Mouse (Mus musculus): ENCODE data around the gene Cysrt1. TPM values are rescaled to one million over a fixed set of nuclear protein-coding genes. Genes with fewer than 3 reads are reported as not detected.

The Cysrt1 gene
- total RNA-seq, 2 experiments from 2014 or later, result not detected

DNA sequence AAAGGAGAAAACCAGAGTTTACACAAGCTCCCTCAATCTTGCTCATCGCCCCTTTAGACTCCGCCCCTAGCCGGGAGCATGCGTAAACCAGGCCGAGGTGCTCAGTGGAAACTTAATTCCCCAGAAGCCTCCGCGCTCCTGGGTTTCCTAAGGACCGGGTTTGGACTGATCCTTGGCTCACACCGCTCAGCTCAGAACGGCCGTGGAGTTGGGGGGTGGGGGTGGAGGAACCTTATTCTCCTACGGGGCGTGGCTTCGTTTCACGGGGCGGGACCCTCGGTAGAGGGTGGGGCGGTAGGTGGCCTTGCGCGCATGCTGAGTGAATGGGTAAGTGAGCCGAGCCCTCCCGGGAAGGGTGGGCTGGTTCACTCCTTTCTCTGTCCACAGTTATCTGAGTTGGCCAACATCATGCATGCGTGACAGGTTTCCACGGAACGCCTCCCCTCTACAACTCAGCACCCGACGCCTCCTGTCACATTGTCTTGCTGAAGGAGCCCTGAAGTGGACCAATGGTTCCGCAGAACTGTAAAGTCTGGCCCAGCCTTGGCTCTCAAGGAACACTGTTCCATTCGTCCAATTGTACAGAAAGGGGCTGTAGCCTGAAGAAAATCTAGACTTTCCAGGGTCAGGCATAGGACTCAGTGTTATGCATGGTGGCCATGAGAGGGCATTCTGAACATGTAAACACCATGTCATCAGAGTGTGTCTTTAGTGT, 1.4 kb downstream of the Cysrt1 start:
- peak; percentile 80 for DNase-seq
- intact Hi-C loops (cut with DNase I), result no loop called here
- Histone ChIP-seq H3K27ac (peak overlapping the region; percentile 71), H3K4me3 (peak overlapping the region; percentile 65)
- no peak for TF ChIP-seq CTCF (IDR thresholded peaks at IDR 0.05)

DNA sequence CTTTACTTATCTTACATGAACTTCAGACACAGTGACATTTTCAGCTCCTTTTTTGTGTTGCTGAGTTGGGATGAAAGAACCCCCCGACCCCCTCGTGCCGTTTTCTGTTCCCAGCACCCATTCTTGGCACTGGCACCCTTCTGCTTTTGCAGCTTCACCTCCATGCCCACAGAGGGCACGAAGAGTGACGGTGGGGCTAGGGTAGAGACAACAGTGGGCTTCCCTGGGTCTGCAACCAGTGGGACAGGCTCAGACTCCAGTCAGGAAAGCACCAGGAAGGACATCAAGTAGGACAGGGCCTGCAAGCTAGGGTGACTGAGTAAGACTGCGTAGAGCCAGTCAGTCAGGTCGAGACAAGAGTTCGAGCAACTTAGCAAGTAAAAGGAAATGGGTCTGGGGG, 1.9 kb downstream of the Cysrt1 start:
- intact Hi-C loops (cut with DNase I), result no loop called here
- Histone ChIP-seq H3K4me3 (peak overlapping the region; percentile 65), H3K27ac (peak overlapping the region; percentile 71)
- no peak for DNase-seq
- TF ChIP-seq CTCF (IDR thresholded peaks at IDR 0.05), result no peak

- Histone ChIP-seq H3K27ac (no peak overlapping the region), H3K4me3 (no peak overlapping the region)
- intact Hi-C loops (cut with DNase I), result no loop called here
- no peak for DNase-seq
- no peak for TF ChIP-seq CTCF (IDR thresholded peaks at IDR 0.05)
These were observed 2.5 kb downstream of the Cysrt1 start for GRCm38 (mm10) chr2:25239766-25240165.

DNA sequence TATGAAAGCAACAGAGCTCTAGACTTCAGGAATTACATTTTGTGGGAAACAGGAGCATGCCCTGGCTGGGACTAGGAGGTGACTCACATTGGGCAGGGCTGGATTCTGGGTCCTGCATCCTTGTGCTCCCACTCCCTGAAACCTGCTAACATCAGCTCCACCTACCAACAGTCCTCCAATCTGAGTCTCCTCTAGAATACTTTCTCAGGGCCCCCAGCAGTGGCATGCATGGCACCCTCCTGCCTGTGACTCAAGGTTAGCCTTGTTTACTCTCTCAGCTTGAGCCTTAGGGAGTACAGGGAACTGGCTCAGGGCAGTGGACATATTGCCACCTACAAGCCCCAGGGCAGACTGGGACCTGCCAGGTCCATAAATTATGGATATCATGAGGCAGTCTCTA, 4.1 kb downstream of the Cysrt1 start:
- no peak for TF ChIP-seq CTCF (IDR thresholded peaks at IDR 0.05)
- no peak for DNase-seq
- Histone ChIP-seq H3K4me3 (no peak overlapping the region), H3K27ac (no peak overlapping the region)
- intact Hi-C loops (cut with DNase I), result no loop called here

DNA sequence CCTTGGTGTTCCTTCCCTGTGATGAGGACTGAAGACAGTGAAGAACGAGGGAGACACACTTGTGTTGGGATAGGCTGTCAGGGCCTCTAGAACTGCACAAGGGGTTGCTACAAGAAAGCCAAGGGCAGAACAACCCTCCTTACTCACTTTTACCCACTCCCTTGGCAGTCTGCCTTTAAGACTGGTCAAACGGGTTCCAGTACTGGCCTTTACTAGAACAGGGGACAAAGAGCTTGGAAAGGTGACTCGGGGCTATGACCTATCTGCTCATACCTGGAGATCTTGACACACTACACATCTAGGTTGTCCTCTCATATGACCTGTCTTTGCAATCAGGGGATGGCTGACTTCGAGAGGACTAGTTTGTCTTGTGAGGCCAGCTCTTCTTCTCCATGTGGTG, 4.7 kb downstream of the Cysrt1 start:
- no peak for DNase-seq
- Histone ChIP-seq H3K27ac (no peak overlapping the region), H3K4me3 (no peak overlapping the region)
- intact Hi-C loops (cut with DNase I), result no loop called here
- TF ChIP-seq CTCF (IDR thresholded peaks at IDR 0.05), result no peak

DNA sequence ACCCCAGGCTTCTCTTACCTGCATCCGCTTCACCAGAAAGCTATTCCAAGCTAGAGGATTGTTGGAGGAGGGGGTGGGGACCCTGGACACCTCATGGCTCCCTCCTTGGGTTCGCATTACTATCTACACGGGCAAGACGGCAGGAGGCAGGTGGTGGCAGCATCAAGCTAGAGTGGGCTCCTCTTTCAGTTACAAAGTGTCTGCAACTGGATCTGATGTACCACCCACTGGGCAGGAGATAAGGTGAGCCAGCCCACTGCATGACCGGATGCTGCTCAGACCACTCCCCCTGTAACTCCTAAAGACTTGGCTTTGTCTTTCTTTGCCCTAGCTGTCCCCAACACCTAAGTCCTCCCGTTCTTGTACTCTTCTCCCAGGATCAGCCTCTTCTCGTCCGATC, 5.6 kb downstream of the Cysrt1 start, which contains the start of gene Rnf224:
Gene Rnf224, minus strand, starts transcription at position 174 of the 400 bp plus-strand sequence.
- H3K27ac ChIP-seq, result no peak within 1 kb of the TSS
- DNase-seq, result no peak
- H3K4me3 ChIP-seq, result no peak within 1 kb of the TSS
- intact Hi-C loops (cut with DNase I), result no loop called here
- TF ChIP-seq CTCF (IDR thresholded peaks at IDR 0.05), result no peak

GRCm38 (mm10) chr2:25234551-25235220, 7.6 kb downstream of the Cysrt1 start:
- DNase-seq, result no peak
- Histone ChIP-seq H3K27ac (no peak overlapping the region), H3K4me3 (no peak overlapping the region)
- TF ChIP-seq CTCF (IDR thresholded peaks at IDR 0.05), result no peak
- intact Hi-C loops (cut with DNase I), result no loop called here

GRCm38 (mm10) chr2:25234050-25234449, 8.2 kb downstream of the Cysrt1 start, which contains the start of gene Slc34a3:
TSS of gene Slc34a3 (minus strand) at chr2:25234364.
- intact Hi-C loops (cut with DNase I), result no loop called here
- no peak for TF ChIP-seq CTCF (IDR thresholded peaks at IDR 0.05)
- Histone ChIP-seq H3K27ac (no peak within 1 kb of the TSS), H3K4me3 (no peak within 1 kb of the TSS)
- DNase-seq, result no peak

DNA sequence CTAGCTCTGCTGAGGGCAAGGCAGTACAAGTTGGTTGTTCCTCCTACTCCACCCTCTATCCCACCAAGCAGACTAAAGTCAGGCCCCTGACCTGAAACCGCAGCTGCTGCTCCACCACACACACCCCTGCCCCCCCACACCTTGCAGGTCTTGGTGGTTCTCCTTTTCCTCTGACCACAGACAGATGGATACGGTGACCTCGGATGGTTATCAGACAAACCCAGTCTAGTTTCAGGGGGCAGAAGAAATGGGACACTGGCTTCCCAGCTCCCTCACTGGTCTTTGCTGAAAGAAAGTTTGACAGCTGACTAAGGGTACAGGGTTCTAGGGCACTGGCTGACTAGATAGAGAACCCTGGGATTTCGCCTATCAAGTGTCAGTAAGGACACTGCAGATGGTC, 8.8 kb downstream of the Cysrt1 start:
- Histone ChIP-seq H3K27ac (no peak overlapping the region), H3K4me3 (no peak overlapping the region)
- DNase-seq, result no peak
- TF ChIP-seq CTCF (IDR thresholded peaks at IDR 0.05), result no peak
- intact Hi-C loops (cut with DNase I), result no loop called here

GRCm38 (mm10) chr2:25231038-25231437, 11.2 kb downstream of the Cysrt1 start:
- Histone ChIP-seq H3K4me3 (no peak overlapping the region), H3K27ac (no peak overlapping the region)
- no peak for DNase-seq
- no peak for TF ChIP-seq CTCF (IDR thresholded peaks at IDR 0.05)
- intact Hi-C loops (cut with DNase I), result no loop called here

DNA sequence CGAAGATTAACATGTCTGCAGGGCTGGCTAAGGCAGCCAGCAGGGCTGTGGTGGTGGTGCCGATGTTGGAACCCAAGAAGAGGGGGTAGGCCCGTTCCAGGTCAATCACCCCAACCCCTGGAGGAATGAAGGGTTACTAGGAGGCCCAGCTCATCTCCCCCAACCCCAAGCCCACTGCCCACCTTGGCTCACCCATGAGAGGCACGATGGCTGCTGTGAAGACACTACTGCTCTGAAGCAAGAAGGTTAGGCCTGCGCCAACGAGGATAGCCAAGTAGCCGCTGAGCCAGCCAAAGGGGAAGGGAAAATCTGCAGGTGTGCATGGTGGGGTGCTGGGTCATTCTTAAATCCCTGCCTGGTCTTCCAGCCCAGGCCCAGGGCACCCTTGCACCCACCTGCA, 11.7 kb downstream of the Cysrt1 start:
- Histone ChIP-seq H3K4me3 (no peak overlapping the region), H3K27ac (no peak overlapping the region)
- intact Hi-C loops (cut with DNase I), result no loop called here
- no peak for DNase-seq
- TF ChIP-seq CTCF (IDR thresholded peaks at IDR 0.05), result no peak

DNA sequence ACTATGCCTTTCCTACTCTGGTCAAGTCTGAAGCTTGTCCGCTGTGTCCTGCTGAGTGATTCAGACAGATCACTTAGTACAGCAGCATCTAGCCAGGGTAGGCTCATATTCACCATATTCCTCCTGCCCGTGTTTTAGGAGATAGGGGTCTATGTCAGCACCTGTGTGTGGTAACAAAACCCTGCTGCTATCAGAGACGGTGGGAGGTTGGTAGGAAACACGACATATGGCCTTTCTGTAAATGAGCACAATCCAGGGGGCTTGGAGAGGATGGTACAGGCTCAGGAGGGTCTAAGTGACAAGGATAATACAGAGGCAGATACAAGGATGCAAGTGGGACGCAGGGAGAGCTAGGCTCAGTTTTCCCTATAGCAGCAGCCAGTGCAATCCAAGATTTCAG, 12.7 kb downstream of the Cysrt1 start:
- no peak for TF ChIP-seq CTCF (IDR thresholded peaks at IDR 0.05)
- DNase-seq, result no peak
- intact Hi-C loops (cut with DNase I), result loop anchor here (5.0 kb wide), 1 partner anchor 63 kb away; no protein-coding TSS in a partner anchor
- Histone ChIP-seq H3K4me3 (no peak overlapping the region), H3K27ac (peak overlapping the region; percentile 98; the same call in 1 of the 2 replicates)

DNA sequence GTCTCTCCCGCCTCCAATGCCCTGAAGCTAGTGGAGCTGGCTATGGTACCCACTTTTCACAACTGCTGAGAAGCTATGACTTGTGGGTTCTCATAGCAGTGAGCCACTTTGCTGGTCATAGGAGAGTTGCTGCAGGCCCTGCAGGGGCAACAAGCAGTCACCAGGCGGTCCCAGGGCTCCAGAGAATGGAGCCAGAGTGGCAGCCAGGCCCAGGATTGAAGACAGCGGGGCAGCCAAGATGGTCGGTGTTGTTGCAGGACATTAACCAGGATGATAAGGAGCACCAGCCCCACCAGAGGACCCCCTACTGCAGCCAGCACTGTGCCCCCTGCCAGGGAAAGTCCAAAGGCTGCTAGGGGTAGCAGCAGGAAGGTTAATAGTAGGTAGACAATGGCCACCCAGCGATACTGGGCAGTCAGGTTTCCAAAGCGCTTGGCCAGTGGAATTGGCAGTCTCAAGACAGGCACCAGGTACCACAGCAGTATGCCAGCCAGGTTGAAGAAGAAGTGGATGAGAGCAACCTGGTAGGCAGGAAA, 13.2 kb downstream of the Cysrt1 start:
- DNase-seq, result no peak
- TF ChIP-seq CTCF (IDR thresholded peaks at IDR 0.05), result no peak
- Histone ChIP-seq H3K4me3 (peak overlapping the region; percentile 61), H3K27ac (peak overlapping the region; percentile 98)
- intact Hi-C loops (cut with DNase I), result loop anchor here (1.0 to 5.0 kb wide), 3 partner anchors 26 to 63 kb away; partner anchors contain the start of gene Tmem203
